Mouse (Mus musculus): Measurements from ENCODE around the gene Dnase2a.

DNA sequence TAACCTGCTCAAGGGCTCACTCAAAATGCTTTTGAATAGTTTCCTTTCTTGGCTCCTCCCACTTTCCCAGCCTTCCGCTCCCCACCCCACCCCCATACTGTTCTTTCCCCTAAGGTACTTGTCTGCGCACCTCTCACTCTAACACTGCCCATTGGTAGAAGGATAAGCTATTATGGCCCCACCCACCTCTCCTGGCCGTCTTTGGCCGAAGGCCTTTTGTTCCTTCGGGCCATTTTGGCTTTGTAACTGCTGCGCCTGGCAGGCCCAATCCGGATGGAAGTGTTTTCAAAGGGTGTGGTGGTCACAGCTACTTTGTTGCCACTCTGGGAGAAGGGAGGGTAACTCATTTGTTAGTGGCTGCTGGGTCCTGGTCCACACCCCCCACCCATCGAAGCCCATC, 6.9 kb downstream of the Dnase2a start:
- TF ChIP-seq CTCF (IDR thresholded peaks at IDR 0.05; ENCODE audit: insufficient read depth, low read length) (no peak), POLR2A (IDR thresholded peaks at IDR 0.05; ENCODE audit: borderline replicate concordance, extremely low read depth, low read depth, low read length) (no peak)

Measured in lung, adult 2 months (tissue).